Mouse (Mus musculus) myocyte (in vitro differentiated cells): ENCODE data around the gene Agt.

ENCODE experiments used
- CEBPB ChIP-seq: IDR thresholded peaks from 2 replicates; pipeline ENCODE4 v1.6.1; 2011; ENCODE audit warnings: mild to moderate bottlenecking, moderate library complexity; ENCODE audit not compliant: poor library complexity, insufficient read depth, severe bottlenecking
- E2F4 ChIP-seq: IDR thresholded peaks from one replicate; pipeline ENCODE4 v1.6.1; 2011; ENCODE audit warnings: mild to moderate bottlenecking, control low read depth, moderate library complexity; ENCODE audit not compliant: insufficient read depth
- MAX ChIP-seq: IDR thresholded peaks from one replicate; pipeline ENCODE4 v1.6.1; 2011; ENCODE audit warnings: low read depth, mild to moderate bottlenecking, control low read depth
- MYOD1 ChIP-seq, 3 experiments: IDR thresholded peaks; one replicate each; pipeline ENCODE4 v1.6.1; 2011; ENCODE audit warnings: control low read depth in 2 of 3, low read depth in 2 of 3, mild to moderate bottlenecking in 2 of 3, moderate library complexity in 1 of 3; ENCODE audit not compliant: insufficient read length in 2 of 3, control insufficient read depth in 1 of 3
- MYOG ChIP-seq, 3 experiments: IDR thresholded peaks; one replicate each; pipeline ENCODE4 v1.6.1; 2011; ENCODE audit warnings: control low read depth in 2 of 3, low read depth in 2 of 3, mild to moderate bottlenecking in 2 of 3; ENCODE audit not compliant: insufficient read length in 2 of 3, control insufficient read depth in 1 of 3, insufficient read depth in 1 of 3
- POLR2A ChIP-seq: IDR thresholded peaks from one replicate; pipeline ENCODE4 v1.6.1; 2011; ENCODE audit warnings: low read depth, mild to moderate bottlenecking, control low read depth, moderate library complexity; ENCODE audit not compliant: insufficient read length
- POLR2AphosphoS2 ChIP-seq: IDR thresholded peaks from one replicate; pipeline ENCODE4 v1.6.1; 2011; ENCODE audit warnings: low read depth, control low read depth; ENCODE audit not compliant: insufficient read length
- REST ChIP-seq: IDR thresholded peaks from one replicate; pipeline ENCODE4 v1.6.1; 2011; ENCODE audit warnings: mild to moderate bottlenecking, control low read depth, moderate library complexity; ENCODE audit not compliant: insufficient read depth, insufficient read length
- SRF ChIP-seq: IDR thresholded peaks from one replicate; pipeline ENCODE4 v1.6.1; 2011; ENCODE audit warnings: low read depth; ENCODE audit not compliant: control insufficient read depth, insufficient read length
- TCF12 ChIP-seq: IDR thresholded peaks from one replicate; pipeline ENCODE4 v1.6.1; 2011; ENCODE audit warnings: mild to moderate bottlenecking, control low read depth; ENCODE audit not compliant: poor library complexity, insufficient read depth, severe bottlenecking
- TCF3 ChIP-seq: IDR thresholded peaks from one replicate; pipeline ENCODE4 v1.6.1; 2011; ENCODE audit warnings: low read depth, control low read depth; ENCODE audit not compliant: insufficient read length
- USF1 ChIP-seq: IDR thresholded peaks from one replicate; pipeline ENCODE4 v1.6.1; 2011; ENCODE audit warnings: low read depth, mild to moderate bottlenecking, control low read depth, moderate library complexity

DNA sequence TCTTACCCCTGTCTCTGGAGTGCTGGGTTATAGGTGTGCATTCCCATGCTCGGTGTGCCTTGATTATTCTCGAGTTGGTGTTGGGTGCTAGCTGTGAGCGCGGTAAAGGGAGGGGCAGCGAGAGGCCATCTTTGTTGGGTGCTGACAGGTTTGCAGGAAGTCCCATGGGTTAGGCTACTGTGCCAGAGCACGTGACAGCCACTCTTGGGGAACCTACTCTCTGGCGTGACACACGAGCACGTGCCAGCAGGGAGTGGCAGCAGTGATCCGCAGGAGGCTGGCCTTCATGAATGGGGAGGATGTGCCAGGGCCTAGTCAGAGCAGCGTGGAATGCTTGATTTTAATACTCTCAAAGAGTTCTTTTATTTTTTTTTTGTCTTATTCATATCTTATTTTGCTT is 43.2 kb downstream of the Agt start:
- TF ChIP-seq POLR2A (no peak), POLR2AphosphoS2 (no peak), MYOG (IDR thresholded peaks at IDR 0.05; ENCODE audit: control insufficient read depth in 1 of 3, insufficient read depth in 1 of 3, insufficient read length in 2 of 3, low read depth in 2 of 3) (no peak), MAX (no peak), MYOD1 (IDR thresholded peaks at IDR 0.05; ENCODE audit: control insufficient read depth in 1 of 3, insufficient read length in 2 of 3, low read depth in 2 of 3) (no peak), CEBPB (no peak), USF1 (no peak), SRF (no peak), TCF12 (no peak), E2F4 (no peak), TCF3 (no peak), REST (no peak)
